Comparison of ENCODE assay signal across 21 mouse cellular contexts in genomic region chr1:92330181-92330580, GRCm38 (mm10).
"Had no signal": no experiment of that assay in that cellular context is flagged by ENCODE, and none has a peak within 500 bp of the region (broad histone marks: within the 10 kb centered on the region; RNA-seq: fewer than 3 reads in every experiment).

No protein-coding gene starts in this region.

- H3K27ac ChIP-seq: heart, adult 2 months; heart, embryonic 13.5 days; heart, embryonic 15.5 days; hindbrain, embryonic 10.5 days; hindbrain, embryonic 12.5 days; hindbrain, embryonic 14.5 days; layer of hippocampus, adult 2 months; left cerebral cortex, adult 2 months; liver, embryonic 13.5 days had no signal

- H3K9ac ChIP-seq: heart, embryonic 13.5 days; heart, embryonic 15.5 days; hindbrain, embryonic 12.5 days; hindbrain, embryonic 14.5 days; liver, embryonic 13.5 days had no signal

- H3K36me3 ChIP-seq: heart, embryonic 13.5 days; heart, embryonic 15.5 days; hindbrain, embryonic 10.5 days; hindbrain, embryonic 12.5 days; liver, embryonic 13.5 days had no signal

- DNase-seq: gastrocnemius, postnatal 10 days; gastrocnemius, postnatal 25 days; heart, postnatal 4 days; kidney, adult 18-20 months; kidney, adult 8-10 months; kidney, postnatal 10 days; kidney, postnatal 4 days; liver; liver, embryonic 13.5 days had no signal

- H3K9me3 ChIP-seq: heart, embryonic 13.5 days; heart, embryonic 15.5 days; hindbrain, embryonic 12.5 days; liver, embryonic 13.5 days had no signal

- ATAC-seq: forebrain, embryonic 16.5 days; hindbrain, embryonic 16.5 days; inflammation-experienced regulatory T-cells, adult 6 months had no signal

- H3K4me2 ChIP-seq: heart, embryonic 13.5 days; heart, embryonic 15.5 days; hindbrain, embryonic 12.5 days; hindbrain, embryonic 14.5 days; liver, embryonic 11.5 days; liver, embryonic 13.5 days had no signal

- H3K27me3 ChIP-seq: heart, embryonic 13.5 days; heart, embryonic 15.5 days; hindbrain, embryonic 12.5 days; liver, embryonic 13.5 days had no signal

- H3K4me1 ChIP-seq: hindbrain, embryonic 12.5 days; liver, embryonic 13.5 days had no signal

- H3K4me3 ChIP-seq: heart, adult 2 months; heart, embryonic 13.5 days; heart, embryonic 15.5 days; hindbrain, embryonic 10.5 days; hindbrain, embryonic 12.5 days; layer of hippocampus, adult 2 months; left cerebral cortex, adult 2 months; liver, embryonic 13.5 days had no signal
